Mouse (Mus musculus) hindbrain, embryonic 14.5 days (tissue): ENCODE measurements around the gene 2010111I01Rik. TPM values are rescaled to one million over a fixed set of nuclear protein-coding genes. Genes with fewer than 3 reads are reported as not detected.

Experiments used
- ATAC-seq: fragments of 200-750 bp; cut with Nextera tagmentation; 2 replicates; pipeline ENCODE4 v1.8.0; 2017; ENCODE audit warnings: moderate number of reproducible peaks, mild to moderate bottlenecking, moderate TSS enrichment, moderate library complexity; ENCODE audit not compliant: low FRiP score
- DNase-seq: peaks from one replicate; pipeline ENCODE4 v3.0.0-alpha.2; 2015; ENCODE audit warnings: low spot score
- H3K27ac ChIP-seq: fragments of 300-500 bp; sonication (generic); 2 replicates; pipeline ENCODE4 v1.5.1; 2014; ENCODE audit warnings: mild to moderate bottlenecking, moderate library complexity
- H3K27me3 ChIP-seq: fragments of 300-500 bp; sonication (generic); 2 replicates; pipeline ENCODE4 v1.6.1; 2014; ENCODE audit warnings: mild to moderate bottlenecking, low read length, mixed read lengths; ENCODE audit not compliant: control insufficient read depth, insufficient read depth
- H3K36me3 ChIP-seq: fragments of 300-500 bp; sonication (generic); replicated peaks from 2 replicates; pipeline ENCODE4 v1.6.1; 2014; ENCODE audit not compliant: control insufficient read depth, insufficient read depth
- H3K4me1 ChIP-seq: fragments of 300-500 bp; sonication (generic); replicated peaks from 2 replicates; pipeline ENCODE4 v1.6.1; 2014; ENCODE audit warnings: antibody characterized with exemption, low read length, mixed read lengths; ENCODE audit not compliant: control insufficient read depth, insufficient read depth
- H3K4me2 ChIP-seq: fragments of 300-500 bp; sonication (generic); replicated peaks from 2 replicates; pipeline ENCODE4 v1.6.1; 2014; ENCODE audit warnings: mild to moderate bottlenecking, moderate library complexity
- H3K4me3 ChIP-seq: fragments of 300-500 bp; sonication (generic); replicated peaks from 2 replicates; pipeline ENCODE4 v1.5.1; 2014; ENCODE audit warnings: mild to moderate bottlenecking, low read length
- H3K9ac ChIP-seq: fragments of 300-500 bp; sonication (generic); 2 replicates; pipeline ENCODE4 v1.6.1; 2014
- H3K9me3 ChIP-seq: fragments of 300-500 bp; sonication (generic); 2 replicates; pipeline ENCODE4 v1.6.1; 2016; ENCODE audit warnings: low read length; ENCODE audit not compliant: control insufficient read depth
- WGBS: fragments of 180-500 bp; shearing (Covaris S2); extraction: QIAGEN DNeasy Blood & Tissue Kit; methylation state at CpG from one replicate; pipeline ENCODE4 v1.1.7; 2014; 5-methylcytosine and 5-hydroxymethylcytosine counted together
- polyA plus RNA-seq: library from polyadenylated mRNA; unstranded; fragments of >200 nt; fragmentation: Nextera tagmentation; extraction: Ambion mirVana; gene quantifications from 2 replicates; pipeline ENCODE4 v1.2.1, GENCODE M21; 2014

2010111I01Rik gene
- polyA plus RNA-seq, 1 experiment from 2014 or later, result 32.6 TPM

GRCm38 (mm10) chr13:63243586-63243985 is 278.9 kb downstream of the 2010111I01Rik start:
- Histone ChIP-seq H3K27ac (no peak overlapping the region), H3K4me3 (no peak overlapping the region), H3K36me3 (no peaks in the 10 kb centered on the region; the same call in 1 of the 2 replicates), H3K27me3 (no peaks in the 10 kb centered on the region), H3K4me1 (peaks cover 29% of the 10 kb centered on the region), H3K9me3 (no peaks in the 10 kb centered on the region), H3K4me2 (no peak overlapping the region), H3K9ac (no peak overlapping the region)
- ATAC-seq (no peak), DNase-seq (no peak)
- WGBS, result 78% methylated on average over 5 of the region's 5 CpGs

- Histone ChIP-seq H3K27me3 (no peaks in the 10 kb centered on the region), H3K27ac (no peak overlapping the region), H3K9ac (no peak overlapping the region), H3K9me3 (no peaks in the 10 kb centered on the region), H3K4me3 (no peak overlapping the region), H3K36me3 (no peaks in the 10 kb centered on the region; the same call in 1 of the 2 replicates), H3K4me1 (peaks cover 22% of the 10 kb centered on the region), H3K4me2 (no peak overlapping the region)
- DNase-seq (no peak), ATAC-seq (no peak)
- 47% methylated on average over 3 of the region's 3 CpGs for WGBS
Observed at GRCm38 (mm10) chr13:63244425-63244824, 279.7 kb downstream of the 2010111I01Rik start.

GRCm38 (mm10) chr13:63245218-63245617 is 280.5 kb downstream of the 2010111I01Rik start:
- no peak overlapping the region for H3K4me3 ChIP-seq
- H3K27ac ChIP-seq, result no peak overlapping the region
- DNase-seq (no peak), ATAC-seq (no peak)
- H3K9ac ChIP-seq, result no peak overlapping the region
- peaks cover 20% of the 10 kb centered on the region; the same call in 1 of the 2 replicates for H3K4me1 ChIP-seq
- no peaks in the 10 kb centered on the region for H3K27me3 ChIP-seq
- H3K9me3 ChIP-seq, result no peaks in the 10 kb centered on the region
- no peak overlapping the region for H3K4me2 ChIP-seq
- 45% methylated on average over 9 of the region's 9 CpGs for WGBS
- no peaks in the 10 kb centered on the region; the same call in 1 of the 2 replicates for H3K36me3 ChIP-seq

GRCm38 (mm10) chr13:63245812-63246211 is 281.1 kb downstream of the 2010111I01Rik start:
- H3K27me3 ChIP-seq, result no peaks in the 10 kb centered on the region
- H3K4me3 ChIP-seq, result no peak overlapping the region
- no peak overlapping the region for H3K4me2 ChIP-seq
- no peak for DNase-seq
- ATAC-seq, result no peak
- WGBS, result 55% methylated on average over 4 of the region's 4 CpGs
- no peak overlapping the region for H3K27ac ChIP-seq
- no peaks in the 10 kb centered on the region for H3K9me3 ChIP-seq
- H3K4me1 ChIP-seq, result peaks cover 17% of the 10 kb centered on the region
- no peak overlapping the region for H3K9ac ChIP-seq
- no peaks in the 10 kb centered on the region; the same call in 1 of the 2 replicates for H3K36me3 ChIP-seq

GRCm38 (mm10) chr13:63246332-63246940 is 281.7 kb downstream of the 2010111I01Rik start:
- Histone ChIP-seq H3K27me3 (no peaks in the 10 kb centered on the region), H3K4me1 (peaks cover 11% of the 10 kb centered on the region), H3K27ac (no peak overlapping the region), H3K9me3 (no peaks in the 10 kb centered on the region), H3K4me3 (no peak overlapping the region), H3K9ac (no peak overlapping the region), H3K36me3 (no peaks in the 10 kb centered on the region; the same call in 1 of the 2 replicates), H3K4me2 (no peak overlapping the region)
- 84% methylated on average over 12 of the region's 12 CpGs for WGBS
- DNase-seq (no peak), ATAC-seq (no peak)

GRCm38 (mm10) chr13:63247041-63247440 is 282.3 kb downstream of the 2010111I01Rik start:
- H3K4me1 ChIP-seq, result peaks cover 8% of the 10 kb centered on the region

GRCm38 (mm10) chr13:63247631-63248030 is 282.9 kb downstream of the 2010111I01Rik start:
- no peak overlapping the region for H3K27ac ChIP-seq
- ATAC-seq, result no peak
- H3K9me3 ChIP-seq, result no peaks in the 10 kb centered on the region
- no peak overlapping the region for H3K4me2 ChIP-seq
- H3K36me3 ChIP-seq, result no peaks in the 10 kb centered on the region; the same call in 1 of the 2 replicates
- H3K4me3 ChIP-seq, result no peak overlapping the region
- H3K9ac ChIP-seq, result no peak overlapping the region
- peaks cover 7% of the 10 kb centered on the region for H3K4me1 ChIP-seq
- no peaks in the 10 kb centered on the region for H3K27me3 ChIP-seq
- WGBS, result 95% methylated on average over 11 of the region's 11 CpGs
- DNase-seq, result no peak

More at GRCm38 (mm10) chr13:63247041-63247440, 282.3 kb downstream of the 2010111I01Rik start:
- Histone ChIP-seq H3K36me3 (no peaks in the 10 kb centered on the region; the same call in 1 of the 2 replicates), H3K4me2 (no peak overlapping the region), H3K27ac (no peak overlapping the region), H3K9ac (no peak overlapping the region), H3K4me3 (no peak overlapping the region), H3K9me3 (no peaks in the 10 kb centered on the region), H3K27me3 (no peaks in the 10 kb centered on the region)
- ATAC-seq (no peak), DNase-seq (no peak)
- 72% methylated on average over 7 of the region's 7 CpGs for WGBS

- Histone ChIP-seq H3K36me3 (no peaks in the 10 kb centered on the region; the same call in 1 of the 2 replicates), H3K4me1 (peaks cover 2% of the 10 kb centered on the region), H3K4me2 (no peak overlapping the region), H3K4me3 (no peak overlapping the region), H3K9ac (no peak overlapping the region), H3K9me3 (no peaks in the 10 kb centered on the region), H3K27me3 (no peaks in the 10 kb centered on the region), H3K27ac (no peak overlapping the region)
- ATAC-seq (no peak), DNase-seq (no peak)
- WGBS, result 94% methylated on average over 10 of the region's 10 CpGs
Observed at GRCm38 (mm10) chr13:63248318-63248717, 283.6 kb downstream of the 2010111I01Rik start.

GRCm38 (mm10) chr13:63249171-63249570 is 284.5 kb downstream of the 2010111I01Rik start:
- ATAC-seq (no peak), DNase-seq (no peak)
- H3K4me1 ChIP-seq, result peaks cover 2% of the 10 kb centered on the region
- WGBS, result 93% methylated on average over 7 of the region's 7 CpGs
- no peaks in the 10 kb centered on the region for H3K27me3 ChIP-seq
- no peak overlapping the region for H3K4me2 ChIP-seq
- H3K27ac ChIP-seq, result no peak overlapping the region
- no peak overlapping the region for H3K9ac ChIP-seq
- no peaks in the 10 kb centered on the region for H3K9me3 ChIP-seq
- H3K4me3 ChIP-seq, result no peak overlapping the region
- H3K36me3 ChIP-seq, result no peaks in the 10 kb centered on the region; the same call in 1 of the 2 replicates
